Mouse (Mus musculus) spleen, adult 18-20 months (tissue): Measurements from ENCODE around the gene Plxna1.
A peak's percentile ranks its signal among the peaks of the same experiment; 100 is the strongest.

Experiments
- DNase-seq, 2 experiments: peaks; one replicate each; pipeline ENCODE4 v3.0.0; 2022; ENCODE audit warnings: mixed read lengths in 2 of 2

The Plxna1 gene

GRCm38 (mm10) chr6:89362281-89363106 lies at the start of gene Plxna1:
Gene Plxna1 (minus strand): TSS chr6:89362620.
- peak; percentile 36 to 50 for DNase-seq

DNA sequence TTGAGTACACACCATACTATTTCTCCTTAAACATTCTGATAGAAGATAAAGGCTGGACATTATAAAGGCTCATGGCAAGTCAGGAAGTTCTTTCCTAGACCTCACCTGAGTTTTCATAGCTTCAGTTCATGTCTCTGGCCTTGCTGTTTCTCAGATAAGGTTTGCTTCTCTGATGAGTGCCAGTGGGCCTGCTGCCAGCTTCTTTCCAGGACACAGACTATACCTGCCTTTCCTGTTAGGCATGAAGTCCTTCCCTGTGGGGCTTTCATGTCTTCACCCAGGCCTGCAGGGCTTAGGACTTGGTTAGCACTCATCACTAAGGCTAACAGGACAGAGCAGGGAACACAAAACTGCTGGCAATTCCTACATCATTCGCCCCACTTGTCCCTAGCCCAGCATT lies 46.6 kb upstream of the Plxna1 start:
- no peak for DNase-seq

DNA sequence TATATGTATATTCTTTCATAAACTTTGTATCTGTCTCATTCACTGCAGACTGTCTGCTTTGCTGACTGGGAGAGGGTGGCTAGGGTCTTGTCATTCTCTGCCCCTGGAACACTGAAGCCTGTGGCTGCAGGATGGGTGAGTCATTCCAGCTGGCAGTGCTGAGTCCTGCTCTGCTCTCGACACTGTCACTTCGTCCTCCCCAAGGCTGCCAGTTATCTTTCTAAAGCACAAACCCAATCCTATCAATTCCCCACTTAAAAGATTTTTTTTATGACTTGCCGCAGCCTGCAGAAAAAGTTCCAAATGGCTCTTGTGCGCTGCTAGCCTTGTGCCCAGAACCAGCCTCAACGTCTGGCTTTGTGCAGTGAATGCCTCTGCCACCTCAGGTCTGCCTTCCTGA lies 45.8 kb upstream of the Plxna1 start:
- DNase-seq = no peak

- DNase-seq = no peak
Observed at GRCm38 (mm10) chr6:89407247-89407889, 44.9 kb upstream of the Plxna1 start.

DNA sequence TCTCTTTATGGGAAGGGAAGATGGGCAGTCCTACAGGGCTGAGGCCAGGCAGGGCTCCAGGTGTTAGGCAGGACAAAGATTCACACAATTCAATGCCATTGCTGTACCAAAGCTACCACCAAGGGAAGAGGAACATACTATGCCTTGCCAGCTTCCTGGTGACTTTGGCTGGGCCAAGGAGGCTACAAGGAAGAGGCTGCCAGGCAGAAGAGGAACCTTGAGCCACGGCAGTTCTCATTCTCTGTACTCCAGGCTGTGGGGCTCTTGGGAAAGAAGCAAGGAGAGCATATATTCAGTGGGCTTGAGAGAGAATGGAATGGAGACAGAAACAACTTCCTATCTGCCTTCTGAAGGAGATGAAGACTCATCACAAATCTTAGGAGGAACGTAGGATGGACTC lies 42.5 kb upstream of the Plxna1 start:
- no peak for DNase-seq

DNA sequence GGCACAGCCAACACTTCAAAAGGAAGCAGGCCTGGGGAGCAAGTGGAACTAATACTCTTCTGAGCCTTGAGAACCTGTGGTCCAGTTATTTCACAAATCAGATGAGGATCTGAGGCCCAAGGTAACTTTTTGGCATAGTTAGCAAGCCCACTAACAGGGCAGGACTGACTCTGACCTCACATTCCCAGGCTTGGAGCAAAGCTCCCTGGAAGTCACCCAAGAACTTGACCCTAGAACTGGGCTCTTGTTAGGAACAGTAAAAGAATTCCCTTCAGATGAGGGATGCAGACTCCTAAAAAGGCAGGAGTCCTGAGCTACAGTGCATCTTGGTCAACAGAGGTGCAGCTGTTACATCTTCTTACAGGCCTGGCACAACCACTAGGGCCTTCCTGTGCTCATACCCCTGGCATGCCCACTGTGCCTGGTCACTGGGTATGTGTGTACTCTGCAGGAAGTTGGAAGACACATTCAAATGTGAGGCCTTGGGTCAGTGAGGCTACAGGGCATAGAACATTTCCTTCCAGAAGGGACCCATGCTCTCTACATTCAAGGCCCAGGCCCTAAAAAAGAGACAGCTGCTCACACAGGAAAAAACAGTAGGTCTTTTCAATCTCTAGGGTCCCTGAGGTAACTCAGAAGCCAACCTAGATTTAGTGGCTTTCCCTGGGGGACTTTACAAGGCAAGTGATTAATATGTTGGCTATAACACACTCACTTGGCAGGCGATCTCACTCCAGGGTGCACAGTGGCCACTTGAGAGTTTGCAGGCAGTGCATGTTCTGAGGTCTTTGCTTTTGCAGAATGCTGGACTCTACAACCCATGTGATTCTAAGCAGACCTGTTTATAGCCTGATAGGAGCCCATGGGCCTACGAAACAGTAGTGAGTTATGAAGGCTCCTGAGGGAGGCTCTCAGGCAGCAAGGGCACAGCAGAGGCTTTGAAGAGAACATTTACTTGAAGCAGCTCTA lies 41.1 kb upstream of the Plxna1 start:
- no peak for DNase-seq

DNA sequence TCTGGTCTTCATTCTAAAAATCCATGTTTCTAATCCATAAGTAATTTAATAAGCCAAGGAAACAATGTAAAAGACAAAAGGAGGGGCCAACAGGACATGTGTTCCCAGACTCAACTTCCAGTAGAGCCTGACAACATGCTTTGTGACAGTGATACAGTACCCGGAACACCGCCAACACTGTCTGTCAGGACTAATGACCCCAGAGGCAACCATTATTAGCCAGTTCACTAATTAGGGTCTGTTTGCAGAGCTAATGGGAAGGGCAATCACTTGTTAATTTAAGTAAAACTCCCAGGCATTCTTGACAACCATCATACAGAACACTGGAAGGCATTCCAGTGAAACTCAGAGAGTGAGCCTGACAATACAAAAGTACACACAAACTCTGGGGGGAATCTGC lies 40.0 kb upstream of the Plxna1 start:
- no peak for DNase-seq

DNA sequence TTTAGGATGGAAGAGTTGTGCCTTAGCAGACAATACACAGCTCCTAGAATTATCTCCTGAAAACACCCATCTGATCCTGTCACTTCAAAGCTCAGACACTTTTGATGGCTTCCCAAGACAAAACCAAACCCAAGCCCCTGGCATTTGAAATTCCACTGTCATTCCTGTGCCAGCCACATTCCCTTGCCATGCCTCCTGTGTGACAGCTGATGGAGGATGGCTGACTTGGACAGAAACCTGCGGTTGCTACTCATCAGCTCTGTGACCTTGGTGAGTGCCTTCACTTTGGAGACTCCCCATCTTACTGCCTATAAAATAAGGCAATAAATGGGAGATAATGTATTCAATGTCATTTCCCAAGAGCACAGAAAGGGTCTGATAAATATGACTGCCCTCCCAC lies 37.1 kb upstream of the Plxna1 start:
- DNase-seq = no peak

- no peak for DNase-seq
Observed at GRCm38 (mm10) chr6:89397919-89398318, 35.5 kb upstream of the Plxna1 start.

DNA sequence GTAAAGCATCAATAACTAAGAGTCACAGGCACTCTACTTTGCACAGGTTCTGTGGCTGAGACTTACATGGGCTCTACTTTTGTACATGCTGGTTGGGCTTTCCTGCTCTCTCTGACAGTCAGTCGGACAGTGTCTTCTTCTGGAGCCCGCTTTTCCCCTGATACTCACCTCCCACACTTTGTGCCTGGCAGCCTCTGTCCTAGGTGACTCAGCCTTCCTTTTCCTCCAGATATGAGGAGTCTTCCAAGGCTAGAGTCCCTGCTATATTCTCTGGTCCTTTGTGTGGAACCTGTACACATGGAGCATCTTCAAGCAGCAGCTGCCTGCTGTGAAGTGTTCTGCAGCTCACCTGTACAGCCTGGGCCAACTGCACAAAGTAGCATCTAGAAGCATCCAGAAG lies 31.4 kb upstream of the Plxna1 start:
- no peak for DNase-seq

GRCm38 (mm10) chr6:89392213-89392612 lies 29.8 kb upstream of the Plxna1 start:
- DNase-seq = no peak

DNA sequence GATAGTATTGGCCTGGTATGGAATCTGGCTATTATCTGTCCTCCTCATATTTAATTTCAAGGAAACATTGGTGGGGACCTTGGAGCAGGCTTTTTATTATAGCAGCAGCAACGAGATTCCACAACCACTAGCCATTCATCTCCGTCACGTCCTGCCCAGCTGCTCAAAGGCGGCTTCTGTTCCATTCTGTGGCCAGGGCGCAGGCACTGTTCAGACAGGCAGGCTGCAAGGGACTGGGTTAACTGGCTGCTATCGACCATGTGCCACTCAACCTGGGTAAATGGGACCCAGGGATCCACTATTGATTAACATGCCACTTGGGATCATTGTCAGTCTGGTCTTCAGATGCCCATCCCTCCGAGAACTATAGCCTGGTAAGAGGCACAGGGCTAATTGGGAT lies 27.4 kb upstream of the Plxna1 start:
- DNase-seq = no peak

DNA sequence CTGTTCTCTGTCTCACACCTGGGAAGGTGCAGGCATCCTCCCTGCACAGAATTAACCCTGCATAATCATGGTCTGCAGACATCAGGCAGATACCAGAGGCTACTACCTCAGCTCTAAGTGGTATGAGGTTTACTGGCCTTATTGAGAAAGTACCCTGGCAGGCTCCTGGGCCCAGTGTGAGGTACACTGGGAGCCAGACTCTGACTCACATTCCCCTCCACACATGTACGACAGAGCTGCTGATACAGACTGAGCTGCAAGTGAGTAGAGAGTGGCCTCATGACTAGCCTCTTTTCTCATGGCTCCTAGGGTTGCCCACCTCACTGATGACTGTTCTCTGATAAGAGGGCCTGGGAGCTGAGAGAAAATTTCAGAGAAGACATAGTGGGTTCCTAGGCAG lies 24.5 kb upstream of the Plxna1 start:
- no peak for DNase-seq

DNA sequence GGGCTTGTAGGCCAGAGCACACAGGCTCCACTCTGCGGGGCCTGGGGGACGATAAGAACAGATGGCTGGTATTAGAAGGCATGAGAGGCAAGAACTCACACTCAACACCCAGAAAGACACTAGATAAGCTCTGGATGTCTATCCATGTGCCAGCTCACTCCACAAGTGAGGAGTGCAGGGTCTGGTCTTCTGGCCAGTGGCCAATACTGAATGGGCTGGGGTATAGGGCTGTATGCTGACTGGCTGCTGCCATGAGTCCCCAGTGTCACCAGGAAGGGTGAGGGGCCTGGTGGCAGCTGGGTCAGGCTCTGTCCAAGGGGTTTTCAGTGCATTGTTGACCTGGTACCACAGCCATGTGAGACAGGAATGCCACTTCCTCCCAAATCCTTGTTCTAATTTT lies 22.3 kb upstream of the Plxna1 start:
- DNase-seq = no peak

- no peak for DNase-seq
Observed at GRCm38 (mm10) chr6:89381851-89382250, 19.4 kb upstream of the Plxna1 start.

- DNase-seq = no peak
Observed at GRCm38 (mm10) chr6:89381172-89381571, 18.8 kb upstream of the Plxna1 start.

GRCm38 (mm10) chr6:89380751-89381150 lies 18.3 kb upstream of the Plxna1 start:
- DNase-seq = no peak

GRCm38 (mm10) chr6:89378264-89378663 lies 15.8 kb upstream of the Plxna1 start:
- no peak for DNase-seq

DNA sequence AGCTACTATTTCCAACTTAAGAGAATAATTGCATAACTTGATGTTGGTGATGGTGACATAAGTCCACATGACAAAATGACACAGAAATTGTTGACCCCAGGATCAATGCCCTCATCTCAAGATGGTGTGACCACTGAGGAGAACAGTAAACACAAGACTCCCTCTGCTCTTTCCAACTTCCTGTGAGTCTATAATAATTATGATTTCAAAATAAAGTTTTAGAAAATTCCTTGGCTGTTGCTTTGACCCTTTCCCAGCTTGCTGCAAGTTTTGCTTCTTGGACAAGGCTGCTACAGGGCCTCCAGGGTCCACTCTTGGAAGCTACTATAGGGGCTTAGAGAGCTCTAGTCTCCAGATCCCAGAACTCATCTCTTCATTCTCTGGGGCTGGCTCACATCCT lies 6.4 kb upstream of the Plxna1 start:
- no peak for DNase-seq

DNA sequence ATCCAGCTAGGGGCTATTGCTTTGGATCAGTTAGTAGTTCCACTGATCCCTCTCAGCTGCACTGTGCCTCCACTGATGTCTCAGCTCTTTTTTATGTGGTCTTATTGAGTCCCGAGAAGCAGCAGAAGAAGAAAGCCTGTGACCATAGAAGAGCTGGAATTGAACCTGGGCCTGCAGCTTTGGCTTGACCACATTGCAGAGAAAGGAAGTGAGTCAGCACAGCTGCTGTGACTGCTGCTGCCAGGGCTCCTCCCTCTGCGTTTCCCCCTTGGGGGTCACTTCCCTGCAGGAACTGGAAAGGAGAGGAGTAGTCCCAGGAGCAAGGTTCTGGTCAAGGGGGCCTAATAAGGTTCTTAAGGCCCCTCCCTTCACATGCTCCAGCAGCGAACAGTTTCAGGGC lies 1.9 kb upstream of the Plxna1 start:
- DNase-seq = no peak

DNA sequence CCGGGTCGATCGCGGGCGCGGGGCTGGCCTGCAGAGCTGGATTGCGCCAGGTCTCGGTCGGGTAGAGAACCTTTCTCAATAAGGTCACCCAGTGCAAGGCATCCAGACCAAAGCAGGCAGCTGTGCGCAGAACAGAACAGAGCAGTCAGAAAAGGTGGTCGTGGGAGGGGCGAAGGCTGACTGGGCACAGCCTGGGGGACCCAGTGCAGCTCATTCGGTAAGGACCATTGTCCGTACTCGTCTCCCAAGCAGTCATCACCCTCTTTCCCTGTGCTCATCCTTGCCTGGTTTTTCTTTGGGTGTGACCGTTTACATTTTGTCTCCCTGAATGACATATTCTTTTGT lies 659 bp upstream of the Plxna1 start:
- DNase-seq = no peak

DNA sequence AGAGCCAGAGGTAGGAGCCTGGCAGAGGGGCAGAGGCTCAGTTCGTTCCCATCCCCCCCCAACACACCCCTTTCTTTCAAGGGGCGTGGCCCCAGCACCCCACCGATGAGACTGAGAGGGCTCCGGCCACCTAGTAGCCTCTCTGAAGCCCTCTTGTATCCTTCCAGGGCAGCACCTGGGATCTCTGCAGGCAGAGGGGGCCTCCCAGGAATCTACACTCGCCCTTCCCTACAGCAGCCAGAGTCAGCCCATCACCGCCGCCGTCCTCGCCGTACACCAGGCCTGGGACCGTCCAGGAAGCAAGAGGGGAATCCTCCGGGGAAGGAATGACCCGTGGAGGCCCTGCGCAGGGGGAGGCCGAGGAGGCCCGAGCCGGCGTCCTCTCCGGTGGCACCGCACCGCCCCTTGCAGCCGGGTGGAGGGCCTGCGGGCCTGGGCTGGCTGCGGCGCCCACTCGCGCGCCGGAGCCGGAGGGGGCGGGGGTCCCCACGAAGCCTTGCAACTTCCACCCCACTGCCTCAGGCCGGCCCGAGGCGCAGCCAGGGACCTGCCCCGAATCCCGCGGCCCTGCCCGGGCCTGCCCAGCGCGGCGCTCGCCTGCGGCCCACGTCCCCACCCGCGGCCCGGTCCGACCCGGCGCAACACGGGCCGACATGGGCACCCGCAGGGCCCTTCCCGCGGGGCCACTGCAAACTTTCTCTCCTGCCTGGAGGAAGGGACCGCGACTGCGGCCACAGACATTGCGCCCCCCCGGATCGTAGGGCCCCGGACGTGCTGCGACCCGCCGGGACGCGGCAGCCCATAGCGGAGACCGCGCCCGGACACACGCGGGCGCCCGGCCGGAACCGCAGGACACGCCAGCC lies 771 bp downstream of the Plxna1 start:
- DNase-seq = peak in 1 of 2 experiments; percentile 38
